Mouse (Mus musculus): ENCODE data around the gene Ly86. TPM values are rescaled to one million over a fixed set of nuclear protein-coding genes. Genes with fewer than 3 reads are reported as not detected.

Gene Ly86
- total and polyA plus RNA-seq, 3 experiments, result not detected

DNA sequence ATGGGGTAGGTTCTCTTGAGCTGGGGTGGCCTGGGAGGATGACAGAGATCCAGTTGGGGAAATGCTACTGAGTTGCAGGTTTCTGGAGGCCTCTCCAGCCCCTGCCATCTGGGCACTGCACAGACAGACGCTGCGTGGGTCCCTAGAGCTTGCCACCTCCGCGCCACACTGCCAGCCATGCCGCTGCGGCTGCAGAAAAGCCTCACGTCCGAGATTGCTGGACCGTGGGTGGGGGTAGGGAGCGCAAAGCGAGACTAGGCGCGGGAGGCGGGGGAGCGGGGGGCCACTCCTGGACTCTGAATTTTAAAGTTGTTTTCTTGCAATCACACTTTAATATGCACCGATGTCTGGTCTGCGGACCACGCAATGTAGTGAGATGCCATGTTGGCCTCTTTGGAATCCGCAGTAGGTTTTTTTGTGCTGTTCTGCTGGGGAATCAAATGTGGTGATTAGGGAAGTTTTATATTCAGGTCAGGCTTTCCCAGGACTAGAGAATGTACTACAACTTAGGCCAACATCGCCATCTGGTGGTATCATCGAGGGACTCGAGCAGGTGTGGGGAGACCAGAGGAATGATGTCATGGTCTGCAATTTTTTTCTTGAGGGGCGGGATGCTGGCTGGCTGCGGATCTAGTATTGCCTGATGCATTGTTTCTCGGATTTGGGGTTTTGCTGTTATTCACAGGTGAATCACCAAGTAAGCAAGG is 32.6 kb upstream of the Ly86 start:
- no peaks in the 10 kb centered on the region; a peak in 1 of 4 replicates for H3K27me3 ChIP-seq (ENCODE audit: control insufficient read depth in 1 of 2, insufficient read depth in 2 of 2, low read length in 2 of 2)
- H3K4me1 ChIP-seq (ENCODE audit: control insufficient read depth in 1 of 2, insufficient read depth in 2 of 2, low read length in 2 of 2), result no peaks in the 10 kb centered on the region
- DNase-seq (ENCODE audit: low read depth, low spot score), result peak; percentile 39
- H3K9me3 ChIP-seq (replicated peaks; ENCODE audit: insufficient read depth, low read length), result no peaks in the 10 kb centered on the region
- H3K4me3 ChIP-seq (ENCODE audit: control insufficient read depth in 1 of 2, insufficient read depth in 1 of 2, low read depth in 2 of 2, low read length in 2 of 2), result no peak overlapping the region
- H3K9ac ChIP-seq (ENCODE audit: control insufficient read depth, low read depth, low read length, poor library complexity, severe bottlenecking), result no peak overlapping the region
- no peaks in the 10 kb centered on the region for H3K36me3 ChIP-seq (ENCODE audit: control insufficient read depth in 1 of 2, insufficient read depth in 2 of 2, low read length in 2 of 2)
- H3K79me2 ChIP-seq (ENCODE audit: control insufficient read depth, insufficient read depth, low read length, poor library complexity), result no peaks in the 10 kb centered on the region
- TF ChIP-seq JUND (IDR thresholded peaks at IDR 0.05; ENCODE audit: low read depth, low read length) (no peak), SMC3 (IDR thresholded peaks at IDR 0.05; ENCODE audit: low read depth, low read length) (peak; percentile 60), SIN3A (IDR thresholded peaks at IDR 0.05; ENCODE audit: low read length) (no peak), E2F4 (IDR thresholded peaks at IDR 0.05; ENCODE audit: borderline replicate concordance, low read depth, low read length) (no peak), MEF2A (IDR thresholded peaks at IDR 0.05; ENCODE audit: extremely low read depth, insufficient replicate concordance, low read depth, low read length, poor library complexity, severe bottlenecking) (no peak), NELFE (IDR thresholded peaks at IDR 0.05; ENCODE audit: low read depth, low read length) (no peak), KAT2A (conservative IDR thresholded peaks at IDR 0.05; ENCODE audit: low read depth, low read length) (no peak), MXI1 (IDR thresholded peaks at IDR 0.05; ENCODE audit: low read depth, low read length) (no peak), EP300 (IDR thresholded peaks at IDR 0.05; ENCODE audit: low read depth in 1 of 2, low read length in 2 of 2) (no peak), RCOR1 (IDR thresholded peaks at IDR 0.05; ENCODE audit: low read depth, low read length) (no peak), POLR2A (IDR thresholded peaks at IDR 0.05; ENCODE audit: control insufficient read depth in 1 of 2, insufficient read depth in 1 of 2, low read depth in 1 of 2, low read length in 2 of 2, poor library complexity in 1 of 2) (no peak), RAD21 (IDR thresholded peaks at IDR 0.05; ENCODE audit: low read depth, low read length) (peak; percentile 66), MYB (IDR thresholded peaks at IDR 0.05; ENCODE audit: low read depth, low read length) (no peak), MAZ (IDR thresholded peaks at IDR 0.05; ENCODE audit: low read depth, low read length) (no peak), MYC (IDR thresholded peaks at IDR 0.05; ENCODE audit: low read depth, low read length) (no peak), POLR2AphosphoS5 (IDR thresholded peaks at IDR 0.05; ENCODE audit: borderline replicate concordance, low read depth, low read length) (no peak), USF1 (IDR thresholded peaks at IDR 0.05; ENCODE audit: low read depth, low read length) (no peak), POLR2AphosphoS2 (IDR thresholded peaks at IDR 0.05; ENCODE audit: low read length) (no peak), TCF12 (IDR thresholded peaks at IDR 0.05; ENCODE audit: low read depth, low read length) (no peak), UBTF (IDR thresholded peaks at IDR 0.05; ENCODE audit: borderline replicate concordance, insufficient read depth, low read depth, low read length) (no peak), MAFK (IDR thresholded peaks at IDR 0.05; ENCODE audit: borderline replicate concordance, low read depth, low read length) (no peak), ZNF384 (IDR thresholded peaks at IDR 0.05; ENCODE audit: low read depth, low read length) (peak; percentile 56), CTCF (IDR thresholded peaks at IDR 0.05 in 2 of 3, conservative IDR thresholded peaks at IDR 0.05 in 1 of 3; ENCODE audit: control insufficient read depth in 1 of 3, insufficient read depth in 1 of 3, low read depth in 2 of 3, low read length in 3 of 3, poor library complexity in 1 of 3, severe bottlenecking in 1 of 3) (peak; percentile 22 to 61 (median 60); a peak in 5 of 6 replicates), CHD1 (IDR thresholded peaks at IDR 0.05; ENCODE audit: low read depth, low read length) (no peak), TAL1 (IDR thresholded peaks at IDR 0.05; ENCODE audit: low read length) (no peak)
- H3K27ac ChIP-seq (ENCODE audit: control insufficient read depth, low read depth, low read length), result no peak overlapping the region

All from MEL (cell line).